Mouse (Mus musculus): ENCODE data around the gene Dab1. TPM values are rescaled to one million over a fixed set of nuclear protein-coding genes. Genes with fewer than 3 reads are reported as not detected.

Gene Dab1
- polyA plus RNA-seq, 1 experiment from 2014 or later: 22.8 TPM

GRCm38 (mm10) chr4:104384704-104385103 lies 765.5 kb downstream of the Dab1 start:
- Histone ChIP-seq H3K27ac (no peak overlapping the region), H3K4me2 (ENCODE audit: low read length) (no peak overlapping the region), H3K9ac (ENCODE audit: low read depth, low read length) (no peak overlapping the region), H3K4me3 (replicated peaks; ENCODE audit: low read depth, low read length) (no peak overlapping the region), H3K27me3 (ENCODE audit: insufficient read depth, low read length) (no peaks in the 10 kb centered on the region), H3K9me3 (replicated peaks; ENCODE audit: low read length) (no peaks in the 10 kb centered on the region), H3K4me1 (replicated peaks; ENCODE audit: insufficient read depth, low read length) (no peaks in the 10 kb centered on the region), H3K36me3 (ENCODE audit: insufficient read depth, low read length) (no peaks in the 10 kb centered on the region)
- no peak for TF ChIP-seq CTCF (IDR thresholded peaks at IDR 0.05; ENCODE audit: low read depth)
- WGBS: 38% methylated on average over 7 of the region's 7 CpGs
- no peak for DNase-seq (ENCODE audit: low spot score)
- no peak for ATAC-seq (replicated peaks; ENCODE audit: low FRiP score, low read depth)

GRCm38 (mm10) chr4:104385272-104385671 lies 766.1 kb downstream of the Dab1 start:
- Histone ChIP-seq H3K27ac (0 out of 2 replicates have a peak overlapping the region, but pooled peaks have one; percentile 36), H3K9me3 (replicated peaks; ENCODE audit: low read length) (no peaks in the 10 kb centered on the region), H3K27me3 (ENCODE audit: insufficient read depth, low read length) (no peaks in the 10 kb centered on the region), H3K36me3 (ENCODE audit: insufficient read depth, low read length) (no peaks in the 10 kb centered on the region), H3K4me3 (replicated peaks; ENCODE audit: low read depth, low read length) (no peak overlapping the region), H3K4me2 (ENCODE audit: low read length) (no peak overlapping the region), H3K4me1 (replicated peaks; ENCODE audit: insufficient read depth, low read length) (no peaks in the 10 kb centered on the region), H3K9ac (ENCODE audit: low read depth, low read length) (no peak overlapping the region)
- ATAC-seq (replicated peaks; ENCODE audit: low FRiP score, low read depth) (no peak), DNase-seq (ENCODE audit: low spot score) (peak; percentile 42)
- 30% methylated on average over 5 of the region's 5 CpGs for WGBS
- TF ChIP-seq CTCF (IDR thresholded peaks at IDR 0.05; ENCODE audit: low read depth): no peak

- H3K4me1 ChIP-seq (replicated peaks; ENCODE audit: insufficient read depth, low read length): no peaks in the 10 kb centered on the region
- WGBS: 90% methylated on average over 3 of the region's 3 CpGs
- DNase-seq (ENCODE audit: low spot score) (no peak), ATAC-seq (replicated peaks; ENCODE audit: low FRiP score, low read depth) (no peak)
- no peaks in the 10 kb centered on the region for H3K9me3 ChIP-seq (replicated peaks; ENCODE audit: low read length)
- TF ChIP-seq CTCF (IDR thresholded peaks at IDR 0.05; ENCODE audit: low read depth): no peak
- H3K9ac ChIP-seq (ENCODE audit: low read depth, low read length): no peak overlapping the region
- no peak overlapping the region for H3K4me3 ChIP-seq (replicated peaks; ENCODE audit: low read depth, low read length)
- no peak overlapping the region for H3K4me2 ChIP-seq (ENCODE audit: low read length)
- no peaks in the 10 kb centered on the region for H3K36me3 ChIP-seq (ENCODE audit: insufficient read depth, low read length)
- H3K27me3 ChIP-seq (ENCODE audit: insufficient read depth, low read length): no peaks in the 10 kb centered on the region
- no peak overlapping the region for H3K27ac ChIP-seq
These were observed 776.4 kb downstream of the Dab1 start for GRCm38 (mm10) chr4:104395515-104395914.

- Histone ChIP-seq H3K4me1 (replicated peaks; ENCODE audit: insufficient read depth, low read length) (no peaks in the 10 kb centered on the region), H3K9ac (ENCODE audit: low read depth, low read length) (no peak overlapping the region), H3K27me3 (ENCODE audit: insufficient read depth, low read length) (no peaks in the 10 kb centered on the region), H3K27ac (no peak overlapping the region), H3K36me3 (ENCODE audit: insufficient read depth, low read length) (no peaks in the 10 kb centered on the region), H3K4me3 (replicated peaks; ENCODE audit: low read depth, low read length) (no peak overlapping the region), H3K4me2 (ENCODE audit: low read length) (no peak overlapping the region), H3K9me3 (replicated peaks; ENCODE audit: low read length) (no peaks in the 10 kb centered on the region)
- no peak for ATAC-seq (replicated peaks; ENCODE audit: low FRiP score, low read depth)
- 92% methylated on average over 5 of the region's 5 CpGs for WGBS
- TF ChIP-seq CTCF (IDR thresholded peaks at IDR 0.05; ENCODE audit: low read depth): peak; percentile 32; the same call in 1 of the 2 replicates
- DNase-seq (ENCODE audit: low spot score): no peak
These were observed 776.9 kb downstream of the Dab1 start for GRCm38 (mm10) chr4:104396095-104396494.

GRCm38 (mm10) chr4:104399106-104399730 lies 780.1 kb downstream of the Dab1 start:
- Histone ChIP-seq H3K27me3 (ENCODE audit: insufficient read depth, low read length) (no peaks in the 10 kb centered on the region), H3K9ac (ENCODE audit: low read depth, low read length) (no peak overlapping the region), H3K4me1 (replicated peaks; ENCODE audit: insufficient read depth, low read length) (no peaks in the 10 kb centered on the region), H3K36me3 (ENCODE audit: insufficient read depth, low read length) (no peaks in the 10 kb centered on the region), H3K4me3 (replicated peaks; ENCODE audit: low read depth, low read length) (no peak overlapping the region), H3K4me2 (ENCODE audit: low read length) (no peak overlapping the region), H3K9me3 (replicated peaks; ENCODE audit: low read length) (no peaks in the 10 kb centered on the region), H3K27ac (no peak overlapping the region)
- 53% methylated on average over 9 of the region's 9 CpGs for WGBS
- no peak for ATAC-seq (replicated peaks; ENCODE audit: low FRiP score, low read depth)
- DNase-seq (ENCODE audit: low spot score): no peak
- no peak for TF ChIP-seq CTCF (IDR thresholded peaks at IDR 0.05; ENCODE audit: low read depth)

GRCm38 (mm10) chr4:104404099-104404498 lies 784.9 kb downstream of the Dab1 start:
- no peaks in the 10 kb centered on the region for H3K27me3 ChIP-seq (ENCODE audit: insufficient read depth, low read length)
- H3K27ac ChIP-seq: no peak overlapping the region
- TF ChIP-seq CTCF (IDR thresholded peaks at IDR 0.05; ENCODE audit: low read depth): no peak
- H3K9me3 ChIP-seq (replicated peaks; ENCODE audit: low read length): no peaks in the 10 kb centered on the region
- ATAC-seq (replicated peaks; ENCODE audit: low FRiP score, low read depth): no peak
- no peak overlapping the region for H3K4me3 ChIP-seq (replicated peaks; ENCODE audit: low read depth, low read length)
- 92% methylated on average over 5 of the region's 5 CpGs for WGBS
- no peak overlapping the region for H3K4me2 ChIP-seq (ENCODE audit: low read length)
- H3K4me1 ChIP-seq (replicated peaks; ENCODE audit: insufficient read depth, low read length): no peaks in the 10 kb centered on the region
- no peak overlapping the region for H3K9ac ChIP-seq (ENCODE audit: low read depth, low read length)
- H3K36me3 ChIP-seq (ENCODE audit: insufficient read depth, low read length): no peaks in the 10 kb centered on the region
- DNase-seq (ENCODE audit: low spot score): no peak

GRCm38 (mm10) chr4:104410922-104411321 lies 791.8 kb downstream of the Dab1 start:
- no peak for ATAC-seq (replicated peaks; ENCODE audit: low FRiP score, low read depth)
- Histone ChIP-seq H3K4me3 (replicated peaks; ENCODE audit: low read depth, low read length) (no peak overlapping the region), H3K27me3 (ENCODE audit: insufficient read depth, low read length) (no peaks in the 10 kb centered on the region), H3K4me2 (ENCODE audit: low read length) (no peak overlapping the region), H3K4me1 (replicated peaks; ENCODE audit: insufficient read depth, low read length) (no peaks in the 10 kb centered on the region), H3K9ac (ENCODE audit: low read depth, low read length) (no peak overlapping the region), H3K36me3 (ENCODE audit: insufficient read depth, low read length) (no peaks in the 10 kb centered on the region), H3K27ac (no peak overlapping the region), H3K9me3 (replicated peaks; ENCODE audit: low read length) (no peaks in the 10 kb centered on the region)
- TF ChIP-seq CTCF (IDR thresholded peaks at IDR 0.05; ENCODE audit: low read depth): no peak
- 80% methylated on average over 6 of the region's 6 CpGs for WGBS
- DNase-seq (ENCODE audit: low spot score): no peak

Measured in kidney, postnatal 0 days (tissue).